Mouse (Mus musculus): ENCODE results near the gene Wdfy4.

Gene Wdfy4

DNA sequence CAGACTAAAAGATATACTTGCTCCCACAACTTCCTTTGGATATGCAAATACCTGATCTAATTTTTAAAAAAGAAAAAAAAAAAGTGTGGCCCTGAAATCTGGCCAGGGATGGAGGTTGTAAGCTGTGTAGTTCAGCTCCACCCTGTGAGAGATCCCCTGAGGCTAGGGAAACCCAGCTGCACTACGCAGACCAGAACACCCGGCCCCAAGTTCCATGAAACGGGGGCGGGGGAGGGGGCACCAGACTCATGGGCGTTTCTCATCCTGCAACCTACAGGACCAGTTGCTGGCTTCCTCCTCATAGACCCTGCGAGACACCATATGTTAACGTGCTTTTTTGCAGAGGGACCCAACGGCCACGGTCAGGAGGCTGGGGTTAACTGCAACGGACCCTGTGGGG is 3.9 kb upstream of the Wdfy4 start:
- no peak for DNase-seq

DNA sequence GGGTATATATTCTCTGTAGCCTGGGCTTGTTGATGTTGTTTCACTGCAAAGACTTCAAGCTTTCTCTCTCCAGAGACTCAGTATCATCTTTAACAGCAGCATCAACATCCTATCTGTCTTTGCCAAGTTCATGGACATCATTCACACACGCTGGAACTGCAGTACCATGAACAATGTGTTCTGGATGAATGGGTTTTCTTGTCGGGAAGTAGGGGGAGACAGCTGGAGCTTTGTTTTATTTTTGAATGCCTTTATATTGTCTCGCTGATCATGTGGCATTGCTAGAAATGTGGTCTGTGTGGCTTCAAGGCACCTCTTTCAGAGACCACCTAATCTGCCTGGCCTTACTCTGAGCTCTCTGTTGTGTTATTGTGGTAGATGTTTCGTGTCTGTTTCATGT is 1.9 kb upstream of the Wdfy4 start:
- no peak for DNase-seq

DNA sequence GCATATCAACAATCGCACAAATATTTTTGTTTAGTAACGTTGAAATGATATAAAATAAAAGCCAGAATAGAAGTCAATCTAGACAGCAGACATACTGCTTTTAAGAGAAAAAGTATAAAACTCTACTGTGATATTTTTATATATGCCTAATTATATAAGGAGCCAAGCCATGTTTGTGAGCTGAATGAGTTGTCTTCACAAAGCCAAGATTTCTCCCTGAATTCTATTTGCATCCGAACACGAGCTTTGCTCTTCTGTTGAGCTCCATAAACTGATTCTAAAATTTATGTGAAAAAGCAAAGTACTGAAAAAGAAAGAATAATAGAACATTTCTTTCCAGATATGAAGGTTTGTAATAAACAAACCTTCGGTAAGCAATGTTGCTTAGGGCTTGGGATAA is 5.2 kb downstream of the Wdfy4 start:
- no peak for DNase-seq

DNA sequence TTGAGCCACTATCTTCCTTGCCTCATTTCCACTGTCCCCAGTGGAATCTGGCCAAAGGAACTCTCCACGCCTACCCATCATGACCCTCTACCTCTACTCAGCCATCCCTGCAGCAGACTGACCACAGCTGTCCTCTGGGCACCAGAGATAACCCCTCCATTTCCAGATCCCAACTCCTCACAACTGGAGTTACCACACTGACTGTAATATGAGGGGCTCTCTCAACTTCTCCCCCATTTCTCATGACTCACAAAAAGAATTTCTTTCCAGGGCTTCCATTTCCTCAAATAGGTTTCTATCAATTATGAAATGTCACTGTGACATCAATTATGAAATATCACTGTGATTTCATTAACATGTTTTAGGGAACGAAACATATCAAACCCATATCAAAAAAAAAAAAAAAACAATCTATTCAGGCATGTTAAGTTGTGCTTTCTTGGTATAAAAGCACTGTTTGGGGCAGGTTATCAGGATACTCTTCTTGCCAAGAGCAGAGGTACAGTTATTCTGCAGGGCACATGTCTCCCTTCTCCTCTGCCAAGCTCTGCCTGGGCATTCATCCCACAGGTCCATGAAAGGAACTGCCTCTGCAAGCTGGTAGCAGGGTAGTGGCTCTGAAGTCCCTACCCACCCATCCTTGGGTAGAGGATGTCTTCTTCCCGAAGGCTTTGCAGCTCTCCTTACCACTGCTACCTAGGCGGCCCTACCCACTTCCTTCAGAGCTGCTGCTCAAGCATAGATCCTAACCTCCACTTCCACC is 10.1 kb downstream of the Wdfy4 start:
- no peak for DNase-seq

DNA sequence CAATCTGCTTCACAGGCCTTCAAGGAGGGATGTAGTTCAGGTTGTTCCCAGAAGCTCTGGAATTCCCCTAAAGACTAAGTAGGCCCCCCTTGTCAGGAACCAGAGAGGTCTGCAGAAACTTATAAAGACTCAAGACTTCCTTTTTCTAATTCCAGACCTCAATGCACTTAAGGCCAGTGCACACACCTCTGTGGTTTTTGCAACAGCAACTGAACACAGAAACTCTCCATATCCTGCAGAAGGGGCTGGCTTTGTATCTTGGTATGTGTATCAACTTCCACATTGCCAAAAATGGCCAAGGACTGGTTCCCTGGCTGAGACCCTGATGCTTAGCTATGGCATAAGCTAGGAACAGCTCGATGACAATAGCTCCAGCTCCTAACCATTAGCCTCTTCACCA is 13.4 kb downstream of the Wdfy4 start:
- DNase-seq = no peak

DNA sequence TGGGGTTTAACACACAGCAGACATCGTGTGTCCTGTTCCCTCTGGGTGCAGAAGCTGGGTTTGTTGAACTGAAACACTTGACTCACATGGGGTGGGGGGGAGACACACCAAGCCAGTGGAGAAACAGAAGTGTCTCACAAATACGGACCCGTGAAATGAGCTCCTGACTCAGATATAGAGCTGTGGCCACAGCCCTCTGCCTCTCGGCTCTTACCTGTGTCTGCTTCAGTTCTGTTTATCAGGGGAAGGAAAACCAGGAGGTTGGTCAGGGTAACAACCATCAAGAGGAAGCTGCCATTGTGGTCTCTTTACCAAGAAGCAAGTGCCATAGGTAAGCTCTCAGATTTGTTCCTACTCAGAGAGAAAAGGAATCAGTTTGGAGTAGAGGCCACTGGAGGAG is 16.6 kb downstream of the Wdfy4 start:
- no peak for DNase-seq

DNA sequence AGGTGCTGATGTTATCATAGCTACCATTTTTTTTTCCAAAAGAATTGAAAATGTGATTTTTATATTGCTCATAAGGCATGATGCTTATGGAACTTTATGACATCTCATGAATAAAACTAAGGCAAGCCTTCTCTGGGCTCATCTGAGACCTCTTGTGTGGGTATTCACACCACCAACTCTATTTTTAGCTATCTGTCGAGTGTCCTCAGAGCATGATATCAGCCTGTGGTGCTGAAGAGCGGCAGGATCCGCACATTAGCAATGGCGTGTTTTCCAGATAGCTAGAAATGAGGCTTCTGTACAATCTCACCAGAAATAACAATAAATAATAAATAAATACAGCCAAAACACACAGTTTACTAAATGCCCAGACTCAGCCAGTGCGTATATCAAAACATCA is 23.1 kb downstream of the Wdfy4 start:
- no peak for DNase-seq

DNA sequence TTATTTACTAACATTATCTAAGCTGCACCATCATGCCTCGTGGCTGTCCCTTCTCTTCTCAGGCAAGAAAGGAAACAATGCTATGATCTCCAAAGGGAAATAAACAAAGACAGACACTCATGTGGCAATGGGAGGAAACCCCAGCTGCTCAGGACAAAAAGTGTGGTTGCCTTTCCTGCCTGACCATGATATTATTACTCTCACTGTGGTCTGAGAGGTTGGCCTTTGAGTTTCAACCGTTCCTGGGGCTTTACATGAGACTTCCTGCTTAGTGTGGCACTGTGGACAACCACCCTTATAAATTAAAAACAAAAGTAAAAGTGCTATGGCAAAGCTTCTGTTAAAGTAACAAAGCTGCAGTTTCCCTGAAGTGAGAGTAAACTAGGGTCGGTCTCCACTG is 27.0 kb downstream of the Wdfy4 start:
- no peak for DNase-seq

DNA sequence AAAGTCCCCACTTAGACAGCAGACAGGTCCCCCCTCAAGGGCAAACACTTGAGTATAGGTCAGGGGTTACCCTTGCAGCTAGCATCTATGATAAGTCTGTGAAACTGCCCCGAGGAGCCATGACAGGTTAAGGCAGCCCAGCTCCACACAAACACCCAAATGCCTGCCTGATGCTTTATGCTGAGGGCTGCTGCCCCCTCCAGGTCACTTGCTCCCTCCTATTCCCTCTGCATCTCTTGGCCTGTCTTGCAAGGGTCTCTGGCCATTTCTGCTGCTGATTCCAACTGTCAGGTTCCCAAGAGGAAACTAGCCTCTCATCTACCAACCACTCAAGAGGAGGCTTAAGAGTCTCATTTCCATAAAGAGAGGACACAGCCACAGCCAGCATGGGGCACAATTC is 32.4 kb downstream of the Wdfy4 start:
- DNase-seq = peak; percentile 4

DNA sequence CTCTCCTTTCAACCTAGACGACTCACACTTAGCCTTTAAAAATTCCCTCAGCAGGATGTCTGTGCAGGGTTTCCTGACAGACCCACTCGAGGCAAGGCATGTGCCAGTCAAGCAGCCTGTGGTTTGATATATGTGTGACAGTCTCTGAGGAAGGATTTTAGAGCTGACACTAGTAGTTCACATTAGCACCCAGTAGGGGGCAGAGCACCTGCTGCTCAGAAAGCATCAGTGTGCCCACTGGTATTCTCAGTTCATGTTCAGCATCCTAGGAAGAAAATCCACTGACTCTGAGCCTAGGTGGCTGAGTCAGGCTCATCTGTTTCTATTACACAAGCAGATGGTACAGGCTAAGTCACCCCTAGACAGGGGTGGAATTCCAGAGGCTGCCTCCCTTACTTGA is 39.0 kb downstream of the Wdfy4 start:
- DNase-seq = peak; percentile 12

DNA sequence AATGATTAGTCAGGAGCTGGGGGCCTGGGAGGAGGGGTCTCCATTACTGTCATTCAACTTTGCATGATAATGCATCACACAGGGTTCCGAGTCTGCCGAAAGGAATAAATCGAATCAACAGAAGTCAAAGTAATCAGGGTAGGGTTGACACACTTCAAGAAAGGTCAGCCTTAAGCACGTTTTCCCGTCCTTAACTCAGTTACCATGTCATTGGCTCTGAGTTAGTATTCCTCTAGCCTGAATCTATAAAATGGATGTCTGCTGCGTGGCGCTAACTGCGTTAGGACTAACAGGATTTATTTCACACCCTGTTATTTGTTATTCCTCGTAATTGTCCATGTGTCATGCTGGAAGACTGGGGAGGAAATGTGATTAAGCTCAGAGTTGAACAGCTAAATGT is 48.5 kb downstream of the Wdfy4 start:
- no peak for DNase-seq

DNA sequence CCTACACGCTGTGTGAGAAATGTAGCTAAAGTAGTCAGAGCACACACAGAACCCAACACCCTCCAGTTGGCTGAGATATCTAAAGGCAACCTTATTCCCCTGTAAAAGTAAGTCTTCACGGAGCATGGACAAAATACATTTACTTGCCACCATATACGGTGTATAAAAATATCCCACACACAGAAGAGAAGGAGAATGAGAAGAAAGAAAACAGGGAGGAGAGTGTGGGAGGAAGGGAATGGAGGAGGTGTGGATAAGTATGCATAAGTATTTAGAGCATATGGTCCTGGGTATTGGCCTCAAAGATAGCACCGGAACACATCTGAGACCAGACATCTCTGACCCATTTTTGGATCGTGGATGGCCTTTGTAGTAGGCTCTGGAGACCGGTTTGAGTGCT is 50.1 kb downstream of the Wdfy4 start:
- DNase-seq = peak; percentile 14

DNA sequence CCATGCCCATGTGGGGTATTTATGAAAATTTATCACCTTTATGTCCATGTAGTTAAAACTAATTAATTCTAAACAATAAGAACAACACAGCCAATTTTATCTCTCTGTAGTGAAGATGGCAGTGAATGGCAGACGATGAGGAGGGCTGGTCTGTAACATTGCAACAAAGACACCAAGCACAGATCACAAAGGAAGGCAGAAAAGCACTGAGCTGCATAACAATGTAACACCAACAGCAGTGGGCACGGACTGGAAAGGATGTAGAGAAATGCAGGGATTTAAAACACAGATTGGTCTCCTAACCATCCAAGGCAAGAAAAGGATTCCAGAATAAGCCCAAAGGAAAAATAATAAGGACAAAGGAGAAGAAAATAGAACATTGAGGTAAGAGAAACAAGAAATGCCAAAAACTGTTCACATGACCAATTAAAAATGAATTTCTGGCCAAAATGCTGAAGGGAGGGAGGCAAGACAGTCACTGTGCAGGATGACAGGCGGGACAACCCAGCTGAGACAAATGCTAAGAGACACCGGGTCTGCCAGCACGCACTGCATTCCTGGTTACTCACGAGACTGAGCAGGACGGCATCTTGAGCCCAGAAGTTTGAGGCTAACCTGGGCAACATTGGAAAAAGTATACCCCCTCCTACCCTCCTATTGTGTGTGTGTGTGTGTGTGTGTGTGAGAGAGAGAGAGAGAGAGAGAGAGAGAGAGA is 54.1 kb downstream of the Wdfy4 start:
- no peak for DNase-seq

DNA sequence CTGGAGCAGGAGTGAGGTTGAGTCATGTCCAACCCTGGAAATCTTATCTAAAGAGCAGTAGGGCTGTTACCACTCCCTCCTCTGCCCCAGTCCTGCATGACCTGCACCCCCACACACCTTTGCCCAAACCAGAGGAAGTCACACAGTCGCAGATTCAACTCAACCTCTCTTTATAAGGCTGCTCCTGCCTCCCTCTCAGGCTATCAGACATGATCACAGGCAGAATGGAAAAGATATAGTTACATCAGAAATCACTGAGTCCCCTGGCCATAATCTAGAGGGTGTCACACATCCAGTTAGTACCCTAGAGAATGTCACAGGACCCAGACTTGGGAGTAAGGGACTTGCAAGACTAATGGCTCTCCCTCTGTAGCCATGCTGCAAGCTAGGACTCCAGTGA is 68.7 kb downstream of the Wdfy4 start:
- DNase-seq = no peak

DNA sequence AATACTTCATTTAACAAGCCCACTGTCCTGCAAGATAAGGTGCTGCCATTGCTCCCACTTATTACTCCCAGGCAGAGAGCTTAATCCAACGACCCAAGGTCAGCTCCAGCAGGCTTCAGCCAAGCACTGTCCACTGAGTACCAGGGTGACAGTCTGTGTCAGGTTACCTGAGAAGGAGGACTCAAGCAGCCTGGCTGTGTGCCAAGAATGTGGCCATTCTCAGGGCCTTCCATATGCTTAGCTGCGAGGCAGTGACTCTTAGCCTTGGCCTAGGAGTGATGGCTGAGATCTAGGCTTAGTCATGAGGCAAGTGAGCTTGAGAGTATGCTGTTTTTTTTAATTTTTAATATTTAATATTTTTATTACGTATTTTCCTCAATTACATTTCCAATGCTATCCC is 80.5 kb downstream of the Wdfy4 start:
- DNase-seq = no peak

DNA sequence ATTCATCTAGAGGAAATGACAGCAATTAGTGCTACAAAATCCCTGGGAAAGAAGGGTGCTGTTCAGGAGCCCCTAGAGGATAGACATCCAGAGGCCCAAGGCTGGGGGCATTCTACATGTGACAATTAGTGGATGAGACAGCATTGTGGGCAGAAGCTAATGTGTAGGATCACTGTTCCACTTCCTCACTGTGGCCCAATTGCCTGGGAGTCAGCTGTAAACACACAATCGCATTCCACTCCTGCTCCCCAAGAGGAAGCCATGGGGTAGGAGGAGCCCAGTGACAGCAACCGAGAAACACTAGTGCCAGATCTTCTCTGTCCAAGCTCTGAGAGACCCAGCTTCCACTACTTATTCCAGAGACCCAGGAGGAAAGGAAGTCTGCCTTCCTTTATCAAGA is 83.7 kb downstream of the Wdfy4 start:
- DNase-seq = no peak

DNA sequence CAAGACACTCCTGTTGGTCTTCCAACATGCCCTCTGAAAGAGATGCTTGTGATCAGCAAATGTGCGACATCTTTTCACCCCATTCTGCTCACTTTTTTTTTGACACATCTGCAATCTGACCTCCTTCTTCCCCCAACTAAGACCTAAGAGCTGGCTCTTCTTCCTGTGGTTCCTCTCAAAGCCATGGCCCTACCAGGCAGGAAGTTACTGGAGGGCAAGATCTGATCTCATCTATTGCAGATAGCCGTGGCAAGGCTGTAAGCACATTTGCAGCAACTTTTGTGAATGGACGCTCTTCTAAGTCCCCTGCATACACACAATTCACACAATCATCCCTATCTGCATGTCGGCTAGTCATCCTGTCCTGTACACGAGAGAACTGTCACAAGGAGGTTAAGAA is 85.4 kb downstream of the Wdfy4 start:
- no peak for DNase-seq

DNA sequence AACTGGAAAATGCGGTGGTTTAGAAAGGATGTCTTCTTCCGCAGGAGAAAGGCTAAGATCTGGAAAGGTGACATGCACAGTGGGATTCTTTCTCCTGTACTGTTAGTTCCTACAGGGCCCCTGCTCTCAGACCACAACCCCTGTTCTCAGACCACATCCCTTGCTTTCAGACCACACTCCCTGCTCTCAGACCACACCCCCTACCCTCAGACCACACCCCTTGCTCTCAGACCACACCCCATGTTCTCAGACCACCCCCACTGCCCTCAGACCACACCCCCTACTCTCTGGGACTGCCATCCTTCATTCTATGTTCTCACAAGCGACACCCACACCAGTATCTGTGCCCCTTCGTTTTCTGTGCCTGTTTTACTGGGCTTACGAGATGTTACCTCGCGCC is 86.2 kb downstream of the Wdfy4 start:
- no peak for DNase-seq

DNA sequence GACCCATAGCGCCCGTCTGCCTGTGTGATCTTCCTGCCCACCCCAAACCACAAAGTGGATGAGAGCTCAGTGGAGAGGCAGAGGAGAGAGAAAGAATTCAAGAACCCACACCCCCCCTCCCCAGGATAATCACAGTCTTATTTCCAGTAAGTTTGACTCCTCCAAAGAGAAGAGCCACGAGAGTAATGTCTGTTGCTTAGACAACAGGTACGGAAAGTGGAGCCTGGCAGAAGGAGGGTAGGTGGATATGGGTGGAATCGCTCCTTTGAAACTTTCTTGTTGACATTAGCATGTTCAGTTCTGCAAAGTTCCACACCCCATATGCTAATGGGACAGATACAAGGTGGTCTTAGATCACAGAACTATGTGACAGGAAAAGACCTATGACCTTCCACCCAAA is 88.8 kb downstream of the Wdfy4 start:
- DNase-seq = peak; percentile 10

DNA sequence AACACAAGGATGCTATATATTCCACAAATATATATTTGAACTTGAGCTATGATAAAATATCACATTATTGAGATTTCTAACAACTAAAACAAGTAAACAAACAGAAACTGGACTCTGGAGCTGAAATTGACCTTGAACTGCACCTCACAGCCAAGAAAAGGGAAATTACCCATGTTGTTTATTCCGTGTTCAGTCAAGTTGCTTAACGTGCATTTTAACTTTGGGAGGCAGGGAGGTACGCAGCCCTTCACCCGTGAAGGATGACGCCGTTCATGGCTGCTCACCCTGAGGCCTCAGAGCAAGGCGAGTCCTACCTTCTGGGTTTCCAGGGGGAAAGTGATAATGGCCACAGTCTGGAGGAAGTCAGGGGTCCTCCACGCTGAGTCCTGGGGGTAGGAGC is 102.0 kb downstream of the Wdfy4 start:
- DNase-seq = no peak

DNA sequence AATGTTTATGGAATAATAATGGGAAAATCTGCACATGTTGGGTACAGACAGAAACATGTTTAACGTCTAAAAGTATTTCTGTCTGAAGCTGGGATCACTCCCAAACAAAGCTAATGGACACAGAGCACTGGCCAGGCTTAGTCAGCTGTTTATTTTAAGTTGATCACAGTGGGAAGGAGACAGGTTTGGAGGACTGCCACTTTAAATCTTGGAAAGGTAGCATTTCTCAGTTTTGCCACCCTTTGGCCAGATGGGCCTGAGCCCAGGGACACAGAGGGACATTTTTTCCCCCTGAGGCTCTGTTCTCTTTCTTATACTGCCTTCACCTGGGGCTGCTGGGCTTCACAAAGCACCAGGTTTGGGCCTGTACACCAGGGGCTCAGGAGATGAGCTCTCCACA is 103.0 kb downstream of the Wdfy4 start:
- no peak for DNase-seq

DNA sequence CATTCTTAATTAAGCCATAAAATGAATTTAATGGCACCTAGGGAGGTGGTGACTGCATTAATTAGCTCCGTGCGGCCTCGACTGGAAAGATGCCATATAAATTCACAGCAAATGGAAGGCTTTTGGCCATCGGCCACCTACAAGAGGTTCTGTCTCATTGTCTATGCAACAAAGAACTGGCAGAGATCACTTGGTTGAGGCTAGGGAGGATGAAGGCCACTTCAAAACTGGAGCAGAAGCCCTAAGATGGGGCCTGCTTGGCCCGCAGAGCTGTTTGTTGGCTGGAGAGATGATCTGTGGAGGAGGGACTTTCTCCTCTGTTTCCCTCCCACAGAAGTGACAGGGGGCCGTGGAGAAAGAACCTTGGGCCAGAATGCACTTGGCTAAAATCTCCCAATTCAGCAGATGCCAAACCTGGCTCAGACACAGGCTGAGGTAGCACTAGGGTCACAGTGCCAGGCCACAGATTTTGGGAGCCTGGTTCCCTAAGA is 103.9 kb downstream of the Wdfy4 start:
- DNase-seq = no peak

DNA sequence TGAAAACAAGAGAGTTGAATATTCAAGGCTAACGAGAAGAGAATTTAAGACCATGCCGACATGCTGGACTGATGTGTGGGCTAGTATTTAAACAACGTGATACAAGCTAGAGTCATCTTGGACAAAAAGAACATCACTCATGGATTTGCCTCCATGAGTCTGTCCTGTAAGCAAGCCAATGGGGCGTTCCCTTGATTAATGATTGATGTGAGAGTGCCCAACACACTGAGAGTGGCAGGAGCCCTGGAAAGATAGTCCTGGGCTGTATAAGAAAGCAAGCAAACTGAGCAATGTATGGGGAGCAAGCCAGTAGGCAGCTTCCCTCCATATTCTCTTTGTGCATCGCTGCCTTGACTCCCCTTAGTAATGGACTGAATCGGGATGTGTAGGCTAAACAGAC is 106.7 kb downstream of the Wdfy4 start:
- DNase-seq = no peak

DNA sequence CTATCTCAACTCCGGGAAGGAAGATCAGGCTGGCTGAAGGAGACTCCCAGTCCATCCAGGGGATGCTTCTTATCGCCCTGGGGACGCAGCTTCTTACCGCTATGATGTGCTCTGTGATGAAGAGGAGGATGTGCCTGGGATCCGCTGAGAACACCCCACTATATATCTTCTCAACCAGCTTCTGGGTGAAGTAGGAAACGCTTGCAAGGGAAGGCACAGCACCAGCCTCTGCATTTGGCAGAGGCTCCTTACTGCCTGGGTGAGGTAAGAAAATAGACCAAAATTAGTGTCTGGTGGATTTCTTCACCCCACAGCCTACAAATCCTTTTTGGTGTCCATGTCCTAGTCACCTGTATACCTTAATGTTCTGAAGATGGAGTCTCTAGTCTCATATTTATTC is 107.2 kb downstream of the Wdfy4 start:
- DNase-seq = no peak

DNA sequence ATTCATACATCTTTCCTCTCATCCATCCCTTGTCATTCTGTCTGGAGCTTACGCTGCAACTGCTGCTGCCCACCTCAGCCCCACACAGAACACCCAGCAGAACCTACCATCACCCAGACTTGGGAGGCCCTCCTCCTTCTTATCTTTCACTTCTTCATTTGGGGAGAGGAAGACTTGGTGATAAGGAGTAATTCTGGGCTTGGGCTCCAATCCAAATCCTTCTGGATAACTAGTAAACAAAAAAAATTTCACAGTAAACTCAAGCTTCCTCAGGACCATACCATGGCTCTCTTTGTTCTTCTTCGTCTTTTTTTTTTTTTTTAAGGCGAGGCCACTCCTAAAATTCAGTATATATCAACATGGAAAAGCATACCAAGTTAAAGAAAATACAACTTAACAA is 112.0 kb downstream of the Wdfy4 start:
- DNase-seq = no peak
